Mouse (Mus musculus) lung, adult 18-20 months (tissue): Measurements from ENCODE around the gene Pgls.
A peak's percentile ranks its signal among the peaks of the same experiment; 100 is the strongest.

Experiments
- DNase-seq, 2 experiments: peaks; one replicate each; pipeline ENCODE4 v3.0.0; 2022; ENCODE audit warnings: mixed read lengths in 2 of 2

Gene Pgls

GRCm38 (mm10) chr8:71598841-71599240 is 6.9 kb downstream of the Pgls start:
- no peak for DNase-seq

GRCm38 (mm10) chr8:71601939-71602665 is 10.1 kb downstream of the Pgls start:
- DNase-seq, result no peak

GRCm38 (mm10) chr8:71602666-71603334 is 10.8 kb downstream of the Pgls start:
- DNase-seq, result peak; percentile 95 to 96

- no peak for DNase-seq
Measured at GRCm38 (mm10) chr8:71604021-71604420, 12.0 kb downstream of the Pgls start.

GRCm38 (mm10) chr8:71610822-71611651 is 19.1 kb downstream of the Pgls start, which contains the start of gene Colgalt1:
Gene Colgalt1, plus strand, starts transcription at chr8:71610998.
- DNase-seq, result peak; percentile 99

- no peak for DNase-seq
Measured at GRCm38 (mm10) chr8:71612141-71612540, 20.2 kb downstream of the Pgls start.

- peak in 1 of 2 experiments; percentile 53 for DNase-seq
Measured at GRCm38 (mm10) chr8:71613418-71613817, 21.4 kb downstream of the Pgls start.

GRCm38 (mm10) chr8:71619786-71620185 is 27.8 kb downstream of the Pgls start:
- no peak for DNase-seq

- no peak for DNase-seq
Measured at GRCm38 (mm10) chr8:71625088-71625487, 33.1 kb downstream of the Pgls start.

GRCm38 (mm10) chr8:71626753-71627152 is 34.8 kb downstream of the Pgls start:
- no peak for DNase-seq

GRCm38 (mm10) chr8:71627265-71628099 is 35.5 kb downstream of the Pgls start:
- peak in 1 of 2 experiments; percentile 52 for DNase-seq

GRCm38 (mm10) chr8:71628396-71629095 is 36.6 kb downstream of the Pgls start:
- no peak for DNase-seq

- peak; percentile 93 to 95 for DNase-seq
Measured at GRCm38 (mm10) chr8:71629096-71629697, 37.2 kb downstream of the Pgls start.

GRCm38 (mm10) chr8:71629781-71630212 is 37.8 kb downstream of the Pgls start:
- peak; percentile 63 to 66 for DNase-seq

- no peak for DNase-seq
Measured at GRCm38 (mm10) chr8:71630761-71631160, 38.8 kb downstream of the Pgls start.

- DNase-seq, result peak in 1 of 2 experiments; percentile 10
Measured at GRCm38 (mm10) chr8:71631897-71632296, 39.9 kb downstream of the Pgls start.

GRCm38 (mm10) chr8:71633164-71633563 is 41.2 kb downstream of the Pgls start:
- peak; percentile 53 to 60 for DNase-seq

GRCm38 (mm10) chr8:71633981-71634667 is 42.1 kb downstream of the Pgls start:
- peak; percentile 71 to 77 for DNase-seq

- no peak for DNase-seq
Measured at GRCm38 (mm10) chr8:71637149-71638095, 45.4 kb downstream of the Pgls start.
